Mouse (Mus musculus) heart, embryonic 10.5 days (tissue): ENCODE data around the gene Scarb2. TPM values are rescaled to one million over a fixed set of nuclear protein-coding genes. Genes with fewer than 3 reads are reported as not detected.
A peak's percentile ranks its signal among the peaks of the same experiment; 100 is the strongest.
"Not testable (repeated sequence)": the region's sequence is repeated elsewhere in the genome, so short reads cannot be mapped to it uniquely, and the experiment has no call there.

ENCODE experiments used
- DNase-seq: peaks from one replicate; pipeline ENCODE4 v3.0.0-alpha.2; 2017; ENCODE audit warnings: low spot score
- H3K27ac ChIP-seq: fragments of 300-500 bp; sonication (generic); 2 replicates; pipeline ENCODE4 v1.5.1; 2016; ENCODE audit warnings: mild to moderate bottlenecking
- H3K27me3 ChIP-seq: fragments of 300-500 bp; sonication (generic); 2 replicates; pipeline ENCODE4 v1.6.1; 2016; ENCODE audit warnings: mild to moderate bottlenecking; ENCODE audit not compliant: poor library complexity, insufficient read depth, severe bottlenecking
- H3K36me3 ChIP-seq: fragments of 300-500 bp; sonication (generic); 2 replicates; pipeline ENCODE4 v1.6.1; 2016; ENCODE audit warnings: mild to moderate bottlenecking, moderate library complexity
- H3K4me1 ChIP-seq: fragments of 300-500 bp; sonication (generic); 2 replicates; pipeline ENCODE4 v1.6.1; 2016; ENCODE audit warnings: mild to moderate bottlenecking
- H3K4me3 ChIP-seq: fragments of 300-500 bp; sonication (generic); 2 replicates; pipeline ENCODE4 v1.5.1; 2016; ENCODE audit warnings: mild to moderate bottlenecking, moderate library complexity
- H3K9me3 ChIP-seq: fragments of 300-500 bp; sonication (generic); 2 replicates; pipeline ENCODE4 v1.6.1; 2016; ENCODE audit warnings: mild to moderate bottlenecking, moderate library complexity
- WGBS: fragments of 180-500 bp; shearing (Covaris S2); methylation state at CpG from one replicate; pipeline ENCODE4 v1.1.7; 2016; 5-methylcytosine and 5-hydroxymethylcytosine counted together
- polyA plus RNA-seq: library from polyadenylated mRNA; unstranded; fragments of >200 nt; fragmentation: Nextera tagmentation; extraction: Ambion mirVana; gene quantifications from 2 replicates; pipeline ENCODE4 v1.2.1, GENCODE M21; 2016

Scarb2 gene
- 8.3 and 12.1 TPM in 2 replicates for polyA plus RNA-seq

- Histone ChIP-seq H3K4me3 (peak within 1 kb of the TSS; percentile 90), H3K9me3 (no peaks in the 10 kb centered on the region), H3K4me1 (peaks cover 25% of the 10 kb centered on the region), H3K36me3 (no peaks in the 10 kb centered on the region), H3K27ac (peak within 1 kb of the TSS; percentile 98), H3K27me3 (no peaks in the 10 kb centered on the region)
- no peak for DNase-seq
Observed at GRCm38 (mm10) chr5:92506733-92507132, at the start of gene Scarb2. TSS of gene Scarb2 (minus strand) at chr5:92506833.

- Histone ChIP-seq H3K4me3 (no peak overlapping the region), H3K9me3 (no peaks in the 10 kb centered on the region), H3K36me3 (no peaks in the 10 kb centered on the region), H3K4me1 (no peaks in the 10 kb centered on the region), H3K27me3 (no peaks in the 10 kb centered on the region), H3K27ac (no peak overlapping the region)
- 84% methylated on average over 1 of the region's 1 CpGs for WGBS
- DNase-seq: no peak
Observed at GRCm38 (mm10) chr5:92555905-92556304, 49.3 kb upstream of the Scarb2 start.

- Histone ChIP-seq H3K27ac (no peak within 1 kb of the TSS), H3K27me3 (no peaks in the 10 kb centered on the region), H3K4me3 (no peak within 1 kb of the TSS), H3K36me3 (no peaks in the 10 kb centered on the region), H3K9me3 (no peaks in the 10 kb centered on the region), H3K4me1 (no peaks in the 10 kb centered on the region)
- DNase-seq: no peak
- 73% methylated on average over 16 of the region's 16 CpGs for WGBS
Observed at GRCm38 (mm10) chr5:92554891-92555511, 48.4 kb upstream of the Scarb2 start, which contains the start of gene Fam47e. TSS of gene Fam47e (plus strand) at chr5:92555069.

GRCm38 (mm10) chr5:92554443-92554842, 47.8 kb upstream of the Scarb2 start:
- H3K9me3 ChIP-seq: no peaks in the 10 kb centered on the region
- WGBS: 81% methylated on average over 4 of the region's 4 CpGs
- no peaks in the 10 kb centered on the region for H3K36me3 ChIP-seq
- no peak overlapping the region for H3K27ac ChIP-seq
- no peaks in the 10 kb centered on the region for H3K27me3 ChIP-seq
- no peaks in the 10 kb centered on the region for H3K4me1 ChIP-seq
- no peak overlapping the region for H3K4me3 ChIP-seq
- DNase-seq: no peak

GRCm38 (mm10) chr5:92553939-92554338, 47.3 kb upstream of the Scarb2 start:
- Histone ChIP-seq H3K36me3 (no peaks in the 10 kb centered on the region), H3K27ac (no peak overlapping the region), H3K27me3 (no peaks in the 10 kb centered on the region), H3K4me3 (no peak overlapping the region), H3K9me3 (no peaks in the 10 kb centered on the region), H3K4me1 (no peaks in the 10 kb centered on the region)
- WGBS: 70% methylated on average over 3 of the region's 3 CpGs
- DNase-seq: no peak

GRCm38 (mm10) chr5:92552611-92553010, 46.0 kb upstream of the Scarb2 start:
- no peaks in the 10 kb centered on the region for H3K27me3 ChIP-seq

GRCm38 (mm10) chr5:92539698-92540097, 33.1 kb upstream of the Scarb2 start:
- H3K9me3 ChIP-seq: no peaks in the 10 kb centered on the region
- H3K36me3 ChIP-seq: no peaks in the 10 kb centered on the region
- no peak overlapping the region for H3K27ac ChIP-seq
- H3K4me1 ChIP-seq: no peaks in the 10 kb centered on the region
- H3K27me3 ChIP-seq: no peaks in the 10 kb centered on the region
- 68% methylated on average over 4 of the region's 4 CpGs for WGBS
- H3K4me3 ChIP-seq: no peak overlapping the region
- no peak for DNase-seq

More at GRCm38 (mm10) chr5:92552611-92553010, 46.0 kb upstream of the Scarb2 start:
- Histone ChIP-seq H3K27ac (no peak overlapping the region), H3K36me3 (no peaks in the 10 kb centered on the region), H3K4me1 (no peaks in the 10 kb centered on the region), H3K9me3 (no peaks in the 10 kb centered on the region), H3K4me3 (no peak overlapping the region)
- no peak for DNase-seq
- 84% methylated on average over 2 of the region's 2 CpGs for WGBS

GRCm38 (mm10) chr5:92524821-92525258, 18.2 kb upstream of the Scarb2 start:
- Histone ChIP-seq H3K9me3 (no peaks in the 10 kb centered on the region), H3K4me1 (no peaks in the 10 kb centered on the region), H3K4me3 (no peak overlapping the region), H3K27me3 (no peaks in the 10 kb centered on the region), H3K36me3 (no peaks in the 10 kb centered on the region), H3K27ac (no peak overlapping the region)
- WGBS: 70% methylated on average over 6 of the region's 6 CpGs
- DNase-seq: no peak

GRCm38 (mm10) chr5:92521131-92521530, 14.5 kb upstream of the Scarb2 start:
- DNase-seq, H3K9me3 ChIP-seq, H3K27ac ChIP-seq, H3K4me1 ChIP-seq, H3K27me3 ChIP-seq, H3K4me3 ChIP-seq, H3K36me3 ChIP-seq: not testable (repeated sequence)
- WGBS: 83% methylated on average over 2 of the region's 2 CpGs

GRCm38 (mm10) chr5:92512066-92512465, 5.4 kb upstream of the Scarb2 start:
- H3K4me1 ChIP-seq: no peaks in the 10 kb centered on the region
- no peaks in the 10 kb centered on the region for H3K27me3 ChIP-seq
- H3K27ac ChIP-seq: no peak overlapping the region
- WGBS: 80% methylated on average over 5 of the region's 5 CpGs
- no peaks in the 10 kb centered on the region for H3K9me3 ChIP-seq
- DNase-seq: peak; percentile 6
- H3K4me3 ChIP-seq: no peak overlapping the region
- H3K36me3 ChIP-seq: no peaks in the 10 kb centered on the region

- no peak for DNase-seq
- H3K36me3 ChIP-seq: no peaks in the 10 kb centered on the region
- H3K27me3 ChIP-seq: no peaks in the 10 kb centered on the region
Observed at GRCm38 (mm10) chr5:92511256-92511655, 4.6 kb upstream of the Scarb2 start.

GRCm38 (mm10) chr5:92508853-92509252, 2.2 kb upstream of the Scarb2 start:
- no peaks in the 10 kb centered on the region for H3K27me3 ChIP-seq
- no peak overlapping the region for H3K27ac ChIP-seq
- peaks cover 18% of the 10 kb centered on the region for H3K4me1 ChIP-seq
- H3K36me3 ChIP-seq: no peaks in the 10 kb centered on the region
- no peaks in the 10 kb centered on the region for H3K9me3 ChIP-seq
- 89% methylated on average over 5 of the region's 5 CpGs for WGBS
- no peak overlapping the region for H3K4me3 ChIP-seq
- DNase-seq: no peak

More at GRCm38 (mm10) chr5:92511256-92511655, 4.6 kb upstream of the Scarb2 start:
- H3K27ac ChIP-seq: no peak overlapping the region
- no peaks in the 10 kb centered on the region for H3K9me3 ChIP-seq
- no peak overlapping the region for H3K4me3 ChIP-seq
- peaks cover 3% of the 10 kb centered on the region for H3K4me1 ChIP-seq

GRCm38 (mm10) chr5:92506301-92506729, 318 bp downstream of the Scarb2 start:
- 20% methylated on average over 4 of the region's 4 CpGs for WGBS
- H3K4me1 ChIP-seq: peaks cover 25% of the 10 kb centered on the region
- H3K27ac ChIP-seq: peak overlapping the region; percentile 98; the same call in 1 of the 2 replicates
- H3K27me3 ChIP-seq: no peaks in the 10 kb centered on the region
- H3K4me3 ChIP-seq: peak overlapping the region; percentile 90
- no peaks in the 10 kb centered on the region for H3K9me3 ChIP-seq
- peak; percentile 79 for DNase-seq
- no peaks in the 10 kb centered on the region for H3K36me3 ChIP-seq

- peaks cover 25% of the 10 kb centered on the region for H3K4me1 ChIP-seq
- no peaks in the 10 kb centered on the region for H3K9me3 ChIP-seq
- peak overlapping the region; percentile 98 for H3K27ac ChIP-seq
- no peaks in the 10 kb centered on the region for H3K36me3 ChIP-seq
- no peaks in the 10 kb centered on the region for H3K27me3 ChIP-seq
- H3K4me3 ChIP-seq: peak overlapping the region; percentile 90
- DNase-seq: peak; percentile 95
- WGBS: 0% methylated on average over 48 of the region's 48 CpGs
Observed at GRCm38 (mm10) chr5:92505402-92505865, 1.2 kb downstream of the Scarb2 start.
